Mouse (Mus musculus): ENCODE measurements at regions not wholly inside any gene's neighbourhood (a gene's known extent, or its start where the extent isn't known, plus 50 kb on each side); places are given as distances from the start of the nearest gene placed in this dataset.

DNA sequence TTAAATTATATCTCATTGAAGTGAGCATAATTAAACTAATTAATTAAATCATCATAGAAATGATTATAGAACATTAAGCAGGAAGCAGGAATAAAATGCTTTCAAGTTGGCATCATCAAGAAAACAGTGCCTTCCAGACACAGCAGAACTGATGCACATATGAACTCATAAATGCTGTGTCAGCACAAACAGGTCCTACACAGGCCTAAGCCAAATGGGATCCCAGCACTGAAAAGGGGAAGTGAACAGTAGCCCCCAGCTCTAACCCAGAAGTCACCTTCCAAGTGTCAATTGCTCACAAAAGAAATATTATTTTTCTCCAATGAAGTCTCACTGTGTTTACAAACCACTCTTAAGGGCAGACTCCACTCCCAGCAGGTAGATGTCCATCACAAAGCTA lies 93.0 kb upstream of the Chmp2b start:
- TF ChIP-seq POLR2A (IDR thresholded peaks at IDR 0.05; ENCODE audit: low read depth, low read length) (no peak), CTCF (IDR thresholded peaks at IDR 0.05; ENCODE audit: extremely low read depth, insufficient read length, insufficient replicate concordance, low read depth, low read length) (no peak)

Data from small intestine, adult 2 months (tissue).